In the genomic region with DNA sequence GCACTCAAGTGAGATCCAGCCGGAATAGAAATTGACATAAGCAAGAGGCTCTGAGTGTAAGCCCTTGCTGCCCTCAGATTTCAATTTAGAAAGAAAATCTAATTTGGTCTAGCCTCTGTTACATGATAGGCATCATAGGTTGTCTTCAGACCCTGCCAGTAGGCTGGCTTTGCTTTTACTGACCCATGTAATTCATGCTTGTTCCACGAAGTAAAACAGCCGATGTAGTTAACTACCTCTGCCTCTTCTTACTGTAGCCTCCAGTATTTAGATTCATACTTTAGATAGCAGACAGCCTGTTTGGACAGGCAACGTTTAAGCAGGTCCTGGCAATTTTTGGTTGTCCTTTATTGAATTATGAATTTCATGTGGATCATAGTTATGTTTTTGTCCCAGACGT, we compare ENCODE assay signal across 8 mouse cellular contexts. TPM values are rescaled to one million over a fixed set of nuclear protein-coding genes. Genes with fewer than 3 reads are reported as not detected.
A peak's percentile ranks its signal among the peaks of the same experiment; 100 is the strongest.
DNase-seq lines count a peak whose midpoint lies in the region; ATAC-seq and TF ChIP-seq lines count a peak whose summit lies in the region.

No protein-coding gene starts in this region.

- no peaks in the 10 kb centered on the region for H3K79me2 ChIP-seq in heart, adult 2 months (replicated peaks; ENCODE audit: control insufficient read depth, insufficient read depth, low read length)

- H3K27me3 ChIP-seq in heart, adult 2 months (ENCODE audit: control insufficient read depth, insufficient read depth, low read length): no peaks in the 10 kb centered on the region
- H3K27me3 ChIP-seq in forebrain, embryonic 15.5 days: no peaks in the 10 kb centered on the region
- peaks cover 18% of the 10 kb centered on the region for H3K27me3 ChIP-seq in liver, embryonic 16.5 days (ENCODE audit: control insufficient read depth, insufficient read depth, low read depth, low read length)

- no peak for TF ChIP-seq EP300 in heart, adult 2 months (IDR thresholded peaks at IDR 0.05; ENCODE audit: insufficient read depth, low read depth, low read length)

- intact Hi-C loops in heart, adult 2 months (cut with DNase I): loop anchor here (1.0 to 10.0 kb wide), 4 partner anchors 43 to 493 kb away; a partner anchor contains a TSS
- intact Hi-C loops in heart, postnatal 36 days (cut with DNase I): loop anchor here (1.0 to 5.0 kb wide), 4 partner anchors 13 to 495 kb away; a partner anchor contains a TSS

- peak overlapping the region; percentile 63 for H3K4me2 ChIP-seq in forebrain, embryonic 15.5 days (replicated peaks)
- H3K4me2 ChIP-seq in liver, embryonic 16.5 days (ENCODE audit: low read depth, low read length): peak overlapping the region; percentile 70

- no peak for DNase-seq in heart, adult 2 months
- no peak for DNase-seq in heart, postnatal 36 days
- peak; percentile 46 for DNase-seq in 416B (ENCODE audit: low read depth)
- DNase-seq in natural killer cell, adult 2 months (ENCODE audit: low spot score in 2 of 2): no peak
- DNase-seq in cerebellum, postnatal 25 days: no peak
- DNase-seq in spleen, postnatal 10 days (ENCODE audit: low spot score in 2 of 2): no peak

- no peak for TF ChIP-seq POLR2A in heart, adult 2 months (IDR thresholded peaks at IDR 0.05; ENCODE audit: insufficient read depth, low read depth, low read length)

- peaks cover 4% of the 10 kb centered on the region for H3K36me3 ChIP-seq in heart, adult 2 months (ENCODE audit: control insufficient read depth, insufficient read depth, low read length)
- no peaks in the 10 kb centered on the region for H3K36me3 ChIP-seq in forebrain, embryonic 15.5 days
- H3K36me3 ChIP-seq in liver, embryonic 16.5 days (ENCODE audit: control insufficient read depth, insufficient read depth): no peaks in the 10 kb centered on the region

- no peak for ATAC-seq in forebrain, embryonic 15.5 days (replicated peaks)
- ATAC-seq in liver, embryonic 16.5 days (ENCODE audit: low read depth): no peak

- H3K9ac ChIP-seq in heart, adult 2 months (ENCODE audit: low read depth, low read length): peak overlapping the region; percentile 28; the same call in 1 of the 2 replicates
- peak overlapping the region; percentile 65; the same call in 1 of the 2 replicates for H3K9ac ChIP-seq in forebrain, embryonic 15.5 days (replicated peaks)
- no peak overlapping the region for H3K9ac ChIP-seq in liver, embryonic 16.5 days (ENCODE audit: low read depth, low read length)

- WGBS in heart, adult 2 months: 58% methylated on average over 5 of the region's 5 CpGs
- 64% methylated on average over 5 of the region's 5 CpGs for WGBS in forebrain, embryonic 15.5 days
- 42% methylated on average over 5 of the region's 5 CpGs for WGBS in liver, embryonic 16.5 days (ENCODE audit: insufficient replicate concordance)

- no peak for TF ChIP-seq CTCF in heart, adult 2 months (IDR thresholded peaks at IDR 0.05)

- H3K9me3 ChIP-seq in forebrain, embryonic 15.5 days: no peaks in the 10 kb centered on the region
- H3K9me3 ChIP-seq in liver, embryonic 16.5 days (replicated peaks; ENCODE audit: control insufficient read depth, low read length): no peaks in the 10 kb centered on the region

- H3K27ac ChIP-seq in heart, adult 2 months: peak overlapping the region; percentile 96
- no peak overlapping the region for H3K27ac ChIP-seq in forebrain, embryonic 15.5 days (replicated peaks)
- H3K27ac ChIP-seq in liver, embryonic 16.5 days (ENCODE audit: low read length): no peak overlapping the region

- peaks cover 5% of the 10 kb centered on the region for H3K4me1 ChIP-seq in heart, adult 2 months (ENCODE audit: control insufficient read depth, insufficient read depth, low read length)
- H3K4me1 ChIP-seq in forebrain, embryonic 15.5 days: peaks cover 36% of the 10 kb centered on the region
- peaks cover 21% of the 10 kb centered on the region for H3K4me1 ChIP-seq in liver, embryonic 16.5 days (ENCODE audit: control insufficient read depth, low read depth, low read length)

- peak overlapping the region; percentile 98 for H3K4me3 ChIP-seq in heart, adult 2 months
- peak overlapping the region; percentile 60 for H3K4me3 ChIP-seq in forebrain, embryonic 15.5 days
- peak overlapping the region; percentile 66 for H3K4me3 ChIP-seq in liver, embryonic 16.5 days (ENCODE audit: low read depth, low read length)

RNA-seq across cellular contexts. Expression of a gene that starts 1.2 kb away (rescaled TPM):
- total RNA-seq in heart, adult 2 months (2021): 10 to 100 TPM; 17.3 to 19.6 TPM
- 14.1 and 22.5 TPM in 2 replicates for polyA plus RNA-seq in heart, adult 2 months (2012; rRNA removed)
- total RNA-seq in heart, postnatal 36 days (2021): 10 to 100 TPM; 20.6 to 23.0 TPM
- polyA plus RNA-seq in forebrain, embryonic 15.5 days (2015; fragmentation: Nextera tagmentation; extraction: Ambion mirVana): 22.1 and 22.4 TPM in 2 replicates
- 9.2 and 10.5 TPM in 2 replicates for polyA plus RNA-seq in liver, embryonic 16.5 days (2015; fragmentation: Nextera tagmentation; extraction: Ambion mirVana)
